Mouse (Mus musculus) frontal cortex, adult (tissue): ENCODE results near the gene Prox1.

ENCODE experiments used
- ATAC-seq: cut with Nextera tagmentation; 2 replicates; pipeline ENCODE4 v1.9.2; 2017; ENCODE audit warnings: mild to moderate bottlenecking, moderate library complexity, mixed read lengths; ENCODE audit not compliant: low TSS enrichment

The Prox1 gene

GRCm38 (mm10) chr1:190079643-190080275, 90.8 kb downstream of the Prox1 start:
- no peak for ATAC-seq

GRCm38 (mm10) chr1:190076601-190077000, 93.9 kb downstream of the Prox1 start:
- peak; percentile 31; the same call in 1 of the 2 replicates for ATAC-seq
